Mouse (Mus musculus) 3134 (cell line): ENCODE measurements around the gene Nr1i2.
"Not testable (repeated sequence)": the region's sequence is repeated elsewhere in the genome, so short reads cannot be mapped to it uniquely, and the experiment has no call there.

ENCODE experiments used
- DNase-seq: peaks from one replicate; pipeline ENCODE4 v3.0.0-alpha.2; 2011; ENCODE audit warnings: low spot score; ENCODE audit not compliant: insufficient read length; ENCODE audit errors: extremely low read depth

Nr1i2 gene

GRCm38 (mm10) chr16:38294685-38295348 is at the start of gene Nr1i2:
Gene Nr1i2, minus strand, starts transcription at chr16:38294824.
- no peak for DNase-seq

GRCm38 (mm10) chr16:38341396-38342324 is 47.0 kb upstream of the Nr1i2 start, which contains the start of gene Maats1:
Gene Maats1, minus strand, starts transcription at chr16:38342143.
- no peak for DNase-seq

GRCm38 (mm10) chr16:38338077-38338476 is 43.5 kb upstream of the Nr1i2 start:
- not testable (repeated sequence) for DNase-seq

- no peak for DNase-seq
These were observed 39.8 kb upstream of the Nr1i2 start for GRCm38 (mm10) chr16:38334431-38334830.

GRCm38 (mm10) chr16:38329340-38329739 is 34.7 kb upstream of the Nr1i2 start:
- DNase-seq: no peak

DNA sequence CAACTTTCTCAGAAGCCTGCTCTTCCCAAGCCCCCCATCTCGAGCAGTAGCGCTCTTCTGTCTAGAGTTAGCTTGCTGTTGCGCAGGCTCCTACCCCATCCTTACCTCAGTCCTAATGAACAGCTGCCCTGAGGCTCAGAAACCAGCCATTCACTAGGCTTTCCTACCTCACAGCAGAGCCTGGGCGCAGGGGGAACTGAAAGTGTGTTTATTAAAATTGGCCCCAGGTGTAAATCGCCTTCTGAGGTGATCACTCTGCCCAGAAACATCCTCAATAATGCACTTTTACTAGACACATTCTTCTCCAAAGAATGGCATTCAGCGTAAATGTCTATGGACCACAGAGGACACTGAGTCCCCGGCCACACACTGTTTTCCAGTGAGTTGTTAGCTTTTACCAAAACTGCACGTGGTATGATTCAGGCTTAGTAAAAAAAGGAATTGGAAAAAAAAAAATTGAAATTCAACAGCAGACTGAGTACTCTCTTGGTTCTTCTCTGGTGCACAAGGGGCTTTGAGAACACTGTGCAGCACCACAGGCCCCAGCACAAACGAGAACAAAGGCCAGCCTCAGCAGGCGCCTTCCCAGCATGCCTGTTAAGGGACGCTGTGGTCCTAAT is 32.3 kb upstream of the Nr1i2 start:
- DNase-seq: no peak

DNA sequence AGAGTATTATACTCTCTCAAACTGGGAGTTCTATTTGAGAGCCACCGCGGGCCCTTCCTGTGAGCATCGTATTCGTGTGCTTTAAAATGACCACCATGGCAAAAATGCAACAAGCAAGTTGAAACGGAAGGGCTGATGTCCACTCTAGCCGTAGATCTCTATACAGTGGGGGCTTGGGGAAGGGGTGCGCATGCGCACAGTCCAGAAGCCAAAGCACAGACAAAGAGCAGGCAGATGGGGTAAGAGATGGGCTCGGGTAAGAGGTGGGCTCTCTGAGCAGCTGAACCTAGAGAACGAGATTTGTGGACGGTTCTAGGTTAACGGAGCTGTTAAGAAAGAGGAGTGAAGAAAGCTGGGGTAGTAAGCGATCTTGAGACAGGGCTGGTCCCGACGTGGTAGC is 29.7 kb upstream of the Nr1i2 start:
- no peak for DNase-seq

- no peak for DNase-seq
These were observed 26.9 kb upstream of the Nr1i2 start for GRCm38 (mm10) chr16:38321452-38321935.

DNA sequence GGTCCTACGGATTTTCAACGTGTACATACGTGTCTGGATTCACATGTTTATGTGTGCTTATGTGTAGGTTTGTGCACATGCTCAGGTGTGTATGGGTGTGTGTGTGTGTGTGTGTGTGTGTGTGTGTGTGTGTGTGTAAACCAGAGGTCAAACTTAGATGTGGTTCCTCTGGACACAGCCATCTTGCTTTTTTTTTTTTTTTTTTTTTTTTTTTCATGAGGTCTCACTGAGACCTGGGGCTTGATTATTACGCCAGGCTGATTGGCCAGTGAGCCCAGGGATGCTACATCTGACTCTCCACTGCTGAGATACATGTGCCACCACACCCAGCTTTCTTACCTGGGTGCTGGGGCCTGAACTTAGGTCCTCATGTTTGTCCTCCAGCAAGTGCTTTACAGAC is 24.5 kb upstream of the Nr1i2 start:
- DNase-seq: no peak

- DNase-seq: no peak
These were observed 23.9 kb upstream of the Nr1i2 start for GRCm38 (mm10) chr16:38318492-38318891.

DNA sequence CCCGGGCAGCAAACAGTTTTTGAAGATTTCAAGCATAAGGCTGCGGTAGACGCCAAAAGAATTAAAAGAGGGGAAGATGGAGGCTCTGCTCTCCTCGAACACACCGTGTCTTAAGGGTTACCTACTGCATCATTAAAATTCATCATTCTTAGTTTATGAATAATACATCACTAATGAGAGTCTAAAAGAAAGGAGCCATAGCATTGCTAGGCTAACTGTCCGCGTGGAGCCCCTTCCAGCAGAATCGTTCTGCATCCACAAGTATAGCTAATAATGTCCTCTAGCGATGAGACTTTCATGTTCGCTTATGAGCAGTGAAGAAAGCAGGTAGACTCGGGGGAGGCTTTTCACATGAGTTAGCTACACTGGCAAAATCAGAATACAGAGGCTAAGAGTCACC is 13.6 kb upstream of the Nr1i2 start:
- DNase-seq: no peak

GRCm38 (mm10) chr16:38307651-38308050 is 13.0 kb upstream of the Nr1i2 start:
- no peak for DNase-seq

- no peak for DNase-seq
These were observed 12.6 kb upstream of the Nr1i2 start for GRCm38 (mm10) chr16:38307221-38307605.

GRCm38 (mm10) chr16:38306571-38307220 is 12.1 kb upstream of the Nr1i2 start:
- DNase-seq: peak; percentile 10

DNA sequence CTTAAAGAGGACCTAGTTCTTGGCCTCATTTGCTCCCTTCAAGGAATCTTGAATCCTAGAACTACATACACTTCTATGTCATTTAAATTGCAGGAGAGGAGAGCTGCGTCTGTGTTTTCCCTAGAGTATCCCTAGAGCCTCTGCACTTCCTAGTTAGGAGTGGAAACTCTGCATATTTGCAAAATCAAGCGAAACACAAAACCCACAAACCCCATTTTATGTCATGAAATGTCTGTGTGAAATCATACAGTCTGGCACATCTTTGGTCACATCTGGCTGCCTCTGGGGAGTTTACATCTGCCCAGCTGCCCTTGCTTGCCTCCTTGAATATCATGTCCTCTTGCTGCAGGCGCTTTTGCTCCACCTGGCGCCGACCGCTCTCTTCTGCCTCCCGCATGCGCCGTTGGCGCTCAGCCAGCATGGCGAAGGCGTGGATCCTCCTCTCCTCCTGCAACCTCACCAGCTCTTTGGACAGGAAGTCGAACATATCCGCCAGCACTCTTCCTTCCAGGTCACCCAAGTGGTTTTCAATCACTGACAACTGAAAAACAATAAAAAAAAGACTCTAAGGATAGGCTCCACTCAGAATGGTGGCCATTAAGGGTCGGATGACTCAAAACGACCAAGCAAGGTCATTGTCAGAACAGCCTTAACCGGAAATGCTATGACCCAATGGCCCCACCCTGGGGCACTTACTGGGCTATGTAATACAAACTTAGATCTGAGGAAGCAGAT is 10.0 kb upstream of the Nr1i2 start:
- peak; percentile 6 for DNase-seq

DNA sequence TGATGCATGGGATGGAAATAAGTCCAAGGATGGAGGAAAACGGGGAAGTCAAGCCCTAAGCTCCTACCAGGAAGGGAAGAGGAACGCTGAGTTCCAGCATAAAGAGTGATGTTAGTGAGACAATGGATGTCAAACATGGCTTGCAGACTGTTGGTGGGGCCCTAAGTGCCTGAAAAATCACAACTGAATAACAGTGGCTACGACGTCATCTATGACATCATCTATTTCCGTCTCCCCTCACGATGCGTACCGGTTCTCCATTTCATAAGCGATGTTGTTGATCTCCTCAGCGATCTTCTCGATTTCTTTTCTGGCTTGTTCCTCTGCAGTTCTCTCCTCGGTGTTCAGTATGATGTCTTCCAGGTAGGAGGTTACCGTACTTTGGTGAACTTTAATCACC is 7.7 kb upstream of the Nr1i2 start:
- DNase-seq: no peak

- no peak for DNase-seq
These were observed 3.8 kb upstream of the Nr1i2 start for GRCm38 (mm10) chr16:38298410-38298809.

GRCm38 (mm10) chr16:38295349-38295930 is 816 bp upstream of the Nr1i2 start:
- DNase-seq: peak; percentile 11

- DNase-seq: no peak
These were observed 4.5 kb downstream of the Nr1i2 start for GRCm38 (mm10) chr16:38290151-38290550.

DNA sequence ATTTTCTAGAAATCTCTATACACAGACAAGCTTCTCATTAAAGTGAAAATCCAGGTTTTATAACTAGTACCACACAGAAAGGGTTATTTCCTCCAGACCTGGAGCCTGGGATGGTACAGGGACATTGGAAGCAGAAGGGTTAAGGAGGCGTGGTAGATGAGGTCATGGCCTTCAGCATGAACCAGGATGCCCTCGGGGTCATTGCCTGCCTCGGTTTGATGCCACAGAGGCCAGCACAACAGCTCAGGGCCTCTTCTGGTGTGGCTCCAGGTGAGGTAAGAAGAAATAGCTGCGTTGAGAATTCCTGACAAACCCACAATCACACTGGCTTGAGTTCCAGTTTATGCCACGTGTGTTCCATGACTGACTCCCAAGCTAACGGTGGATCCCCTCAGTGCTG is 5.8 kb downstream of the Nr1i2 start:
- no peak for DNase-seq
